Mouse (Mus musculus): ENCODE results near the gene Hdhd3.

- TF ChIP-seq CTCF (IDR thresholded peaks at IDR 0.05; ENCODE audit: borderline replicate concordance, control insufficient read depth, extremely low read depth, insufficient read depth, low read length, poor library complexity), result no peak
- TF ChIP-seq POLR2A (IDR thresholded peaks at IDR 0.05; ENCODE audit: control insufficient read depth, extremely low read depth, insufficient read depth, low read length, poor library complexity), result no peak
Observed at GRCm38 (mm10) chr4:62517538-62518415, 14.5 kb upstream of the Hdhd3 start.
